ENCODE assay signal across 22 mouse cellular contexts in genomic region chr2:67902651-67903292, GRCm38 (mm10).
DNase-seq lines count a peak whose midpoint lies in the region; ATAC-seq and TF ChIP-seq lines count a peak whose summit lies in the region.
"Had no signal": no experiment of that assay in that cellular context is flagged by ENCODE, and none has a peak within 500 bp of the region (broad histone marks: within the 10 kb centered on the region; RNA-seq: fewer than 3 reads in every experiment).

No protein-coding gene starts in this region.

- no peak overlapping the region for H3K4me3 ChIP-seq in liver, embryonic 16.5 days (ENCODE audit: low read depth, low read length)
- H3K4me3 ChIP-seq: embryonic facial prominence, embryonic 15.5 days; erythroblast, embryonic 14.5 days; heart, embryonic 10.5 days; hindbrain, embryonic 13.5 days had no signal

- no peak for DNase-seq in frontal cortex, adult 2 months (ENCODE audit: extremely low spot score in 1 of 2, low spot score in 1 of 2)
- DNase-seq in kidney, adult 8-10 months = peak; percentile 8 to 15
- DNase-seq in kidney, postnatal 14 days = no peak
- DNase-seq in liver = no peak
- peak; percentile 56 for DNase-seq in Patski (ENCODE audit: low read depth, low spot score)
- no peak for DNase-seq in adrenal gland, adult 18-20 months (ENCODE audit: low spot score in 2 of 2)
- DNase-seq: adrenal gland, adult 8-10 months; adrenal gland, postnatal 36 days; cerebellum, adult 11 months; cerebellum, adult 8-10 months; cerebellum, postnatal 14 days; embryo, embryonic 11 days; forebrain, postnatal 0 days; gastrocnemius, postnatal 36 days; heart, adult 11 months; heart, postnatal 10 days had no signal

- no peak for TF ChIP-seq CTCF in Patski (IDR thresholded peaks at IDR 0.05)

- H3K36me3 ChIP-seq in liver, embryonic 16.5 days (ENCODE audit: control insufficient read depth, insufficient read depth) = no peaks in the 10 kb centered on the region
- H3K36me3 ChIP-seq: embryonic facial prominence, embryonic 15.5 days; heart, embryonic 10.5 days; hindbrain, embryonic 13.5 days had no signal

- no peaks in the 10 kb centered on the region for H3K27me3 ChIP-seq in liver, embryonic 16.5 days (ENCODE audit: control insufficient read depth, insufficient read depth, low read depth, low read length)
- H3K27me3 ChIP-seq in Patski = no peaks in the 10 kb centered on the region
- H3K27me3 ChIP-seq: embryonic facial prominence, embryonic 15.5 days; hindbrain, embryonic 13.5 days had no signal

- POLR2A ChIA-PET in Patski (lab: Charles Lee) = no interaction called here

- no peak overlapping the region for H3K4me2 ChIP-seq in liver, embryonic 16.5 days (ENCODE audit: low read depth, low read length)
- H3K4me2 ChIP-seq: embryonic facial prominence, embryonic 15.5 days; hindbrain, embryonic 13.5 days had no signal

- no peak overlapping the region for H3K27ac ChIP-seq in liver, embryonic 16.5 days (ENCODE audit: low read length)
- H3K27ac ChIP-seq: embryonic facial prominence, embryonic 15.5 days; heart, embryonic 10.5 days; hindbrain, embryonic 13.5 days had no signal

- 0 out of 2 replicates have a peak, but pooled peaks have one; percentile 18 for ATAC-seq in frontal cortex, adult (ENCODE audit: low TSS enrichment)
- peak; percentile 39; the same call in 1 of the 2 replicates for ATAC-seq in liver, embryonic 16.5 days (ENCODE audit: low read depth)
- peak; percentile 98 for ATAC-seq in Patski
- ATAC-seq: forebrain, postnatal 0 days had no signal

- 67% methylated on average over 8 of the region's 8 CpGs for WGBS in liver, embryonic 16.5 days (ENCODE audit: insufficient replicate concordance)

- no peaks in the 10 kb centered on the region for H3K4me1 ChIP-seq in liver, embryonic 16.5 days (ENCODE audit: control insufficient read depth, low read depth, low read length)
- H3K4me1 ChIP-seq: embryonic facial prominence, embryonic 15.5 days; heart, embryonic 10.5 days; hindbrain, embryonic 13.5 days had no signal

- CTCF ChIA-PET in Patski (lab: Charles Lee) = no interaction called here

- H3K9me3 ChIP-seq in liver, embryonic 16.5 days (replicated peaks; ENCODE audit: control insufficient read depth, low read length) = no peaks in the 10 kb centered on the region
- H3K9me3 ChIP-seq: embryonic facial prominence, embryonic 15.5 days; heart, embryonic 10.5 days; hindbrain, embryonic 13.5 days had no signal

- no peak overlapping the region for H3K9ac ChIP-seq in liver, embryonic 16.5 days (ENCODE audit: low read depth, low read length)
- H3K9ac ChIP-seq: embryonic facial prominence, embryonic 15.5 days; forebrain, postnatal 0 days; hindbrain, embryonic 13.5 days had no signal

- in situ Hi-C loops in Patski (cut with MboI; ENCODE audit: low pct_unique_long_range_greater_than_20kb) = no loop called here

Comparison
In these comparisons a context has a peak if more than half of its experiments do, and no peak if none do; other contexts are left out.
1. DNase-seq: peak in kidney, adult 8-10 months (2 of 2) and Patski (single experiment); none in frontal cortex, adult 2 months (0 of 2), kidney, postnatal 14 days (single experiment), liver (single experiment) and adrenal gland, adult 18-20 months (0 of 2).
2. ATAC-seq: peak in every context shown above with its lines; median percentile 98 in Patski; 39 in liver, embryonic 16.5 days; 18 in frontal cortex, adult.